In the genomic region with DNA sequence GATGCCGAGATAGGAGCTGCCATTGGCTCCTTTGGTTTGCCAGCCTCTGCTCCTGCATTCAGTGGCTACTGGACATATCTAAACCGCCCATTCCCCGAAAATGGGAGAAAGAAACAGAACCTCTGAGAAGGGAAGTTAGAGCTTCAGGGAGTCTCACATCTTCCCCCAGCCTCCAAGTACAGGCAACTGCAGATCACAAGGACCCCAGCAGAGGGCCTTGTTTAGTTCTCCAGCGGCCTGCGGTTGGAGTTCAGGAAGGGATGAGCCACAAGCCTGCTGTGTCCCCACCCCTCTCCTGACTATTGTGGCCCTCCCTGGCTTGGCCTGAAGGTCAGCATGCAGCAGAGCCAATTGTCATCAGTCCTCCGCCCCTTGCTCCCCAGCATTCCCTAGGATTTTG, we compare ENCODE assay signal across 8 mouse cellular contexts. TPM values are rescaled to one million over a fixed set of nuclear protein-coding genes. Genes with fewer than 3 reads are reported as not detected.
DNase-seq lines count a peak whose midpoint lies in the region; ATAC-seq and TF ChIP-seq lines count a peak whose summit lies in the region.

No protein-coding gene starts in this region.

- no peaks in the 10 kb centered on the region for H3K27me3 ChIP-seq in forebrain, postnatal 0 days (ENCODE audit: insufficient read depth, low read length)
- H3K27me3 ChIP-seq in liver, embryonic 16.5 days (ENCODE audit: control insufficient read depth, insufficient read depth, low read depth, low read length): peaks cover 45% of the 10 kb centered on the region
- peaks cover 6% of the 10 kb centered on the region; the same call in 1 of the 2 replicates for H3K27me3 ChIP-seq in neural tube, embryonic 11.5 days (ENCODE audit: control insufficient read depth, insufficient read depth, low read length)

- peak overlapping the region; percentile 89 for H3K27ac ChIP-seq in forebrain, postnatal 0 days (ENCODE audit: low read depth, low read length)
- H3K27ac ChIP-seq in liver, embryonic 16.5 days (ENCODE audit: low read length): no peak overlapping the region
- H3K27ac ChIP-seq in neural tube, embryonic 11.5 days (ENCODE audit: low read depth, low read length): no peak overlapping the region

- peaks cover 16% of the 10 kb centered on the region; the same call in 1 of the 2 replicates for H3K4me1 ChIP-seq in forebrain, postnatal 0 days (ENCODE audit: insufficient read depth)
- H3K4me1 ChIP-seq in liver, embryonic 16.5 days (ENCODE audit: control insufficient read depth, low read depth, low read length): no peaks in the 10 kb centered on the region; the same call in 1 of the 2 replicates
- no peaks in the 10 kb centered on the region; the same call in 1 of the 2 replicates for H3K4me1 ChIP-seq in neural tube, embryonic 11.5 days (ENCODE audit: control insufficient read depth, insufficient read depth, low read length)

- H3K9me3 ChIP-seq in forebrain, postnatal 0 days (ENCODE audit: low read length): no peaks in the 10 kb centered on the region
- H3K9me3 ChIP-seq in liver, embryonic 16.5 days (replicated peaks; ENCODE audit: control insufficient read depth, low read length): no peaks in the 10 kb centered on the region
- no peaks in the 10 kb centered on the region for H3K9me3 ChIP-seq in neural tube, embryonic 11.5 days (ENCODE audit: control insufficient read depth, low read length)

- peak overlapping the region; percentile 83 for H3K4me2 ChIP-seq in forebrain, postnatal 0 days (ENCODE audit: low read depth)
- peak overlapping the region; percentile 68 for H3K4me2 ChIP-seq in liver, embryonic 16.5 days (ENCODE audit: low read depth, low read length)
- peak overlapping the region; percentile 77 for H3K4me2 ChIP-seq in neural tube, embryonic 11.5 days (ENCODE audit: low read depth)

- peak overlapping the region; percentile 87 for H3K9ac ChIP-seq in forebrain, postnatal 0 days
- H3K9ac ChIP-seq in liver, embryonic 16.5 days (ENCODE audit: low read depth, low read length): no peak overlapping the region
- no peak overlapping the region; the same call in 1 of the 2 replicates for H3K9ac ChIP-seq in neural tube, embryonic 11.5 days (ENCODE audit: low read length)

- DNase-seq in MEL-GATA-1-ER (ENCODE audit: extremely low read depth, low read depth): peak; percentile 53
- DNase-seq in cerebellum, adult 18-20 months: peak; percentile 75 to 83
- peak; percentile 79 for DNase-seq in forebrain, postnatal 0 days
- DNase-seq in heart, postnatal 36 days: peak; percentile 69 to 71
- DNase-seq in layer of hippocampus, adult 18-20 months (ENCODE audit: low spot score in 2 of 2): peak; percentile 72 to 79
- peak; percentile 73 for DNase-seq in neural tube, embryonic 11.5 days (ENCODE audit: low spot score)
- peak; percentile 47 to 58 for DNase-seq in thymus, adult 18-20 months

- intact Hi-C loops in heart, postnatal 36 days (cut with DNase I): loop anchor here (2.0 to 10.0 kb wide), 6 partner anchors 27 to 555 kb away; no protein-coding TSS in a partner anchor

- no peaks in the 10 kb centered on the region for H3K36me3 ChIP-seq in forebrain, postnatal 0 days (ENCODE audit: insufficient read depth)
- H3K36me3 ChIP-seq in liver, embryonic 16.5 days (ENCODE audit: control insufficient read depth, insufficient read depth): no peaks in the 10 kb centered on the region
- H3K36me3 ChIP-seq in neural tube, embryonic 11.5 days (ENCODE audit: control insufficient read depth, insufficient read depth, low read length): no peaks in the 10 kb centered on the region

- peak; percentile 75 for TF ChIP-seq CTCF in forebrain, postnatal 0 days (IDR thresholded peaks at IDR 0.05; ENCODE audit: low read depth)

- 13% methylated on average over 6 of the region's 6 CpGs for WGBS in forebrain, postnatal 0 days
- 12% methylated on average over 6 of the region's 6 CpGs for WGBS in liver, embryonic 16.5 days (ENCODE audit: insufficient replicate concordance)
- WGBS in neural tube, embryonic 11.5 days: 17% methylated on average over 6 of the region's 6 CpGs

- ATAC-seq in forebrain, postnatal 0 days: peak; percentile 49
- ATAC-seq in liver, embryonic 16.5 days (ENCODE audit: low read depth): no peak
- no peak; the same call in 1 of the 2 replicates for ATAC-seq in neural tube, embryonic 11.5 days (ENCODE audit: insufficient read depth, low FRiP score, low TSS enrichment)

- H3K4me3 ChIP-seq in forebrain, postnatal 0 days (ENCODE audit: low read depth, low read length): peak overlapping the region; percentile 83
- H3K4me3 ChIP-seq in liver, embryonic 16.5 days (ENCODE audit: low read depth, low read length): peak overlapping the region; percentile 60
- H3K4me3 ChIP-seq in neural tube, embryonic 11.5 days (ENCODE audit: low read depth, low read length): peak overlapping the region; percentile 54

RNA-seq across cellular contexts. Expression of a gene that starts 0.8 kb away (rescaled TPM):
- 26.4 and 27.8 TPM in 2 replicates for total RNA-seq in forebrain, postnatal 0 days (2014; rRNA removed)
- 18.2 and 25.2 TPM in 2 replicates for polyA plus RNA-seq in forebrain, postnatal 0 days (2015; fragmentation: Nextera tagmentation; extraction: Ambion mirVana)
- total RNA-seq in heart, postnatal 36 days (2021): 100 to 1,000 TPM; 105 to 116 TPM
- 10 to 100 TPM; 51.9 to 53.4 TPM for total RNA-seq in layer of hippocampus, adult 18-20 months (2021)
- 1.1 and 1.2 TPM in 2 replicates for polyA plus RNA-seq in liver, embryonic 16.5 days (2015; fragmentation: Nextera tagmentation; extraction: Ambion mirVana)
- polyA plus RNA-seq in neural tube, embryonic 11.5 days (2014; fragmentation: Nextera tagmentation; extraction: Ambion mirVana): 11.1 and 13.0 TPM in 2 replicates
